Mouse (Mus musculus): ENCODE measurements around the gene 4930562C15Rik.
A peak's percentile ranks its signal among the peaks of the same experiment; 100 is the strongest.

Gene 4930562C15Rik

GRCm38 (mm10) chr16:4862863-4863483 lies 27.8 kb downstream of the 4930562C15Rik start:
- DNase-seq (ENCODE audit: low spot score): peak; percentile 62

- no peak for DNase-seq (ENCODE audit: low spot score)
Measured at GRCm38 (mm10) chr16:4863742-4864141, 28.5 kb downstream of the 4930562C15Rik start.

GRCm38 (mm10) chr16:4866101-4866695 lies 31.0 kb downstream of the 4930562C15Rik start:
- DNase-seq (ENCODE audit: low spot score): no peak

GRCm38 (mm10) chr16:4870490-4870889 lies 35.3 kb downstream of the 4930562C15Rik start:
- no peak for DNase-seq (ENCODE audit: low spot score)

GRCm38 (mm10) chr16:4871926-4872325 lies 36.7 kb downstream of the 4930562C15Rik start:
- no peak for DNase-seq (ENCODE audit: low spot score)

- DNase-seq (ENCODE audit: low spot score): no peak
Measured at GRCm38 (mm10) chr16:4875198-4876032, 40.2 kb downstream of the 4930562C15Rik start.

- peak; percentile 49 for DNase-seq (ENCODE audit: low spot score)
Measured at GRCm38 (mm10) chr16:4876033-4876680, 40.9 kb downstream of the 4930562C15Rik start.

- no peak for DNase-seq (ENCODE audit: low spot score)
Measured at GRCm38 (mm10) chr16:4877195-4877594, 42.0 kb downstream of the 4930562C15Rik start.

GRCm38 (mm10) chr16:4877701-4878100 lies 42.5 kb downstream of the 4930562C15Rik start:
- DNase-seq (ENCODE audit: low spot score): no peak

- DNase-seq (ENCODE audit: low spot score): no peak
Measured at GRCm38 (mm10) chr16:4878192-4878885, 43.1 kb downstream of the 4930562C15Rik start.

GRCm38 (mm10) chr16:4879101-4879707 lies 44.0 kb downstream of the 4930562C15Rik start:
- DNase-seq (ENCODE audit: low spot score): peak; percentile 44

GRCm38 (mm10) chr16:4879708-4880124 lies 44.5 kb downstream of the 4930562C15Rik start:
- peak; percentile 86 for DNase-seq (ENCODE audit: low spot score)

GRCm38 (mm10) chr16:4880136-4880825 lies 45.1 kb downstream of the 4930562C15Rik start, which contains the start of gene Ubald1:
TSS of gene Ubald1 (minus strand) at chr16:4880315.
- DNase-seq (ENCODE audit: low spot score): peak; percentile 99

GRCm38 (mm10) chr16:4881400-4882351 lies 46.5 kb downstream of the 4930562C15Rik start:
- no peak for DNase-seq (ENCODE audit: low spot score)

- no peak for DNase-seq (ENCODE audit: low spot score)
Measured at GRCm38 (mm10) chr16:4884930-4885329, 49.7 kb downstream of the 4930562C15Rik start.

- peak; percentile 88 for DNase-seq (ENCODE audit: low spot score)
Measured at GRCm38 (mm10) chr16:4885760-4886689, 50.8 kb downstream of the 4930562C15Rik start, which contains the start of gene Mgrn1. TSS of gene Mgrn1 (plus strand) at chr16:4886249.

GRCm38 (mm10) chr16:4886690-4887020 lies 51.4 kb downstream of the 4930562C15Rik start:
- DNase-seq (ENCODE audit: low spot score): no peak

GRCm38 (mm10) chr16:4890201-4890709 lies 55.0 kb downstream of the 4930562C15Rik start:
- DNase-seq (ENCODE audit: low spot score): no peak
